Mouse (Mus musculus) forebrain, embryonic 15.5 days (tissue): ENCODE results near the gene Klk1b24. TPM values are rescaled to one million over a fixed set of nuclear protein-coding genes. Genes with fewer than 3 reads are reported as not detected.

Source experiments
- ATAC-seq: fragments of 200-750 bp; cut with Nextera tagmentation; replicated peaks from 2 replicates; pipeline ENCODE4 v1.8.0; 2017; ENCODE audit warnings: mild to moderate bottlenecking, moderate TSS enrichment, moderate library complexity
- H3K27ac ChIP-seq: fragments of 300-500 bp; sonication (generic); replicated peaks from 2 replicates; pipeline ENCODE4 v1.5.1; 2015; ENCODE audit warnings: mild to moderate bottlenecking, inconsistent platforms
- H3K27me3 ChIP-seq: fragments of 300-500 bp; sonication (generic); 2 replicates; pipeline ENCODE4 v1.6.1; 2015; ENCODE audit warnings: inconsistent platforms
- H3K36me3 ChIP-seq: fragments of 300-500 bp; sonication (generic); 2 replicates; pipeline ENCODE4 v1.6.1; 2015; ENCODE audit warnings: mild to moderate bottlenecking, inconsistent platforms
- H3K4me1 ChIP-seq: fragments of 300-500 bp; sonication (generic); 2 replicates; pipeline ENCODE4 v1.6.1; 2015; ENCODE audit warnings: inconsistent platforms
- H3K4me2 ChIP-seq: fragments of 300-500 bp; sonication (generic); replicated peaks from 2 replicates; pipeline ENCODE4 v1.6.1; 2015; ENCODE audit warnings: mild to moderate bottlenecking, inconsistent platforms
- H3K4me3 ChIP-seq: fragments of 300-500 bp; sonication (generic); 2 replicates; pipeline ENCODE4 v1.5.1; 2015; ENCODE audit warnings: mild to moderate bottlenecking, inconsistent platforms
- H3K9ac ChIP-seq: fragments of 300-500 bp; sonication (generic); replicated peaks from 2 replicates; pipeline ENCODE4 v1.6.1; 2015; ENCODE audit warnings: mild to moderate bottlenecking, inconsistent platforms
- H3K9me3 ChIP-seq: fragments of 300-500 bp; sonication (generic); 2 replicates; pipeline ENCODE4 v1.6.1; 2016; ENCODE audit warnings: inconsistent platforms
- WGBS: fragments of 180-500 bp; shearing (Covaris S2); methylation state at CpG from one replicate; pipeline ENCODE4 v1.1.7; 2015; ENCODE audit warnings: mixed read lengths; 5-methylcytosine and 5-hydroxymethylcytosine counted together
- polyA plus RNA-seq: library from polyadenylated mRNA; unstranded; fragments of >200 nt; fragmentation: Nextera tagmentation; extraction: Ambion mirVana; gene quantifications from 2 replicates; pipeline ENCODE4 v1.2.1, GENCODE M21; 2015

Gene Klk1b24
- polyA plus RNA-seq, 1 experiment from 2014 or later, result not detected

DNA sequence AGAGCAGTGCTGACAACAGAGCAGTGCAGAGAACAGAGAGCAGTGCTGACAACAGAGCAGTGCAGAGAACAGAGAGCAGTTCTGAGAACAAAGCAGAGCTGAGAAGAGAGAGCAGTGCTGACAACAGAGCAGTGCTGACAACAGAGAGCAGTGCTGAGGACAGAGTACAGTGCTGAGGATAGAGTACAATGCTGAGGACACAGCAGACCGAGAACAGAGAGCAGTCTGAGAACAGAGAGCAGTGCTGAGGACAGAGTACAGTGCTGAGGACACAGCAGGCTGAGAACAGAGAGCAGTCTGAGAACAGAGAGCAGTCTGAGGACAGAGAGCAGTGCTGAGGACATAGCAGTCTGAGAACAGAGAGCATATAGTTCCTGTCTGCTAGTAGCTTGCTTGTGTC is 52.7 kb downstream of the Klk1b24 start:
- Histone ChIP-seq H3K27ac (no peak overlapping the region), H3K36me3 (no peaks in the 10 kb centered on the region), H3K4me2 (no peak overlapping the region), H3K9me3 (no peaks in the 10 kb centered on the region), H3K27me3 (no peaks in the 10 kb centered on the region; the same call in 1 of the 2 replicates), H3K9ac (no peak overlapping the region), H3K4me1 (peaks cover 7% of the 10 kb centered on the region), H3K4me3 (no peak overlapping the region)
- 70% methylated on average over 1 of the region's 1 CpGs for WGBS
- no peak for ATAC-seq

DNA sequence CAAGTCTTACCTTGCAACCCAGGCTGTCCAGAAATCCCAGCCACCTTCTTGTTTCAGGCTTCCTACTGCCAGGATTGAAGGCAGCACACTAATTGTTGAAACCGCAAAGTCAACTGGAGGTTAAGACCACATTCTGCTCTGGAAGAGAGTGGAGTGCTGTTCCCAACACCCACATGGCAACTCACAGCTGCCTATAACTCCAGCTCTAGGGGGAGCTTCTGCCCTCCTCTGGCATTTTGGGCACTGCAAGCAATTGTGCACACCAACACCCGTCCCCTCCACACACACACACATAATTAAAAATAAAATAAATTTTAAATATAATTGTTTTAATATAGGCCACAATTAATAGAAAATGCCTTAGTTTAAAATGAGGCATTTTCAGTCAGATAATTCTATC is 53.1 kb downstream of the Klk1b24 start:
- H3K4me1 ChIP-seq, result peaks cover 9% of the 10 kb centered on the region
- no peak overlapping the region for H3K4me3 ChIP-seq
- no peaks in the 10 kb centered on the region for H3K36me3 ChIP-seq
- no peak for ATAC-seq
- H3K4me2 ChIP-seq, result no peak overlapping the region
- no peak overlapping the region for H3K9ac ChIP-seq
- H3K9me3 ChIP-seq, result no peaks in the 10 kb centered on the region
- 71% methylated on average over 2 of the region's 2 CpGs for WGBS
- H3K27me3 ChIP-seq, result no peaks in the 10 kb centered on the region; the same call in 1 of the 2 replicates
- H3K27ac ChIP-seq, result no peak overlapping the region

Other genes with a start within 250 kb of the Klk1b24 start
- not detected in 2 replicates for gene Klk1b8, start 237.6 kb upstream of the Klk1b24 start, polyA plus RNA-seq
- gene Klk1b1, start 221.5 kb upstream of the Klk1b24 start, polyA plus RNA-seq, result not detected in 2 replicates
- gene Klk1b9, start 212.2 kb upstream of the Klk1b24 start, polyA plus RNA-seq, result not detected in 2 replicates
- not detected in 2 replicates for gene Klk1b11, start 192.4 kb upstream of the Klk1b24 start, polyA plus RNA-seq
- not detected in 2 replicates for gene Klk1b26, start 176.1 kb upstream of the Klk1b24 start, polyA plus RNA-seq
- not detected in 2 replicates for gene Klk1b27, start 135.9 kb upstream of the Klk1b24 start, polyA plus RNA-seq
- gene Klk1b21, start 85.9 kb upstream of the Klk1b24 start, polyA plus RNA-seq, result not detected in 2 replicates
- gene Klk1b22, start 75.6 kb upstream of the Klk1b24 start, polyA plus RNA-seq, result not detected in 2 replicates
- not detected in 2 replicates for gene Klk1b16, start 51.5 kb upstream of the Klk1b24 start, polyA plus RNA-seq
- not detected in 2 replicates for gene Klk1b3, start 10.0 kb downstream of the Klk1b24 start, polyA plus RNA-seq
- gene Klk1b4, start 19.2 kb downstream of the Klk1b24 start, polyA plus RNA-seq, result not detected in 2 replicates
- not detected in 2 replicates for gene Klk1b5, start 27.7 kb downstream of the Klk1b24 start, polyA plus RNA-seq
- gene Klk1, start 37.1 kb downstream of the Klk1b24 start, polyA plus RNA-seq, result not detected in 2 replicates
- not detected in 2 replicates for gene Gm36864, start 47.9 kb downstream of the Klk1b24 start, polyA plus RNA-seq
- gene 1700028J19Rik, start 58.5 kb downstream of the Klk1b24 start, polyA plus RNA-seq, result 0.72 and 1.2 TPM in 2 replicates
- 219 and 222 TPM in 2 replicates for gene 2410002F23Rik, start 58.5 kb downstream of the Klk1b24 start, polyA plus RNA-seq
- gene Acp4, start 69.1 kb downstream of the Klk1b24 start, polyA plus RNA-seq, result not detected in 2 replicates
- not detected in 2 replicates for gene Gm15517, start 73.2 kb downstream of the Klk1b24 start, polyA plus RNA-seq
- 3.7 TPM in 2 replicates for gene Clec11a, start 118.7 kb downstream of the Klk1b24 start, polyA plus RNA-seq
- gene Shank1, start 122.0 kb downstream of the Klk1b24 start, polyA plus RNA-seq, result 22.0 and 24.2 TPM in 2 replicates
- 24.5 and 26.7 TPM in 2 replicates for gene Syt3, start 195.9 kb downstream of the Klk1b24 start, polyA plus RNA-seq
- gene 1700008O03Rik, start 197.6 kb downstream of the Klk1b24 start, polyA plus RNA-seq, result 1.1 and 1.4 TPM in 2 replicates
- gene Lrrc4b, start 240.8 kb downstream of the Klk1b24 start, polyA plus RNA-seq, result 15.6 and 15.7 TPM in 2 replicates